Mouse (Mus musculus): Measurements from ENCODE around the gene Ifi206. TPM values are rescaled to one million over a fixed set of nuclear protein-coding genes. Genes with fewer than 3 reads are reported as not detected.

Gene Ifi206
- polyA plus RNA-seq, 1 experiment from 2014 or later, result 0.15 TPM

DNA sequence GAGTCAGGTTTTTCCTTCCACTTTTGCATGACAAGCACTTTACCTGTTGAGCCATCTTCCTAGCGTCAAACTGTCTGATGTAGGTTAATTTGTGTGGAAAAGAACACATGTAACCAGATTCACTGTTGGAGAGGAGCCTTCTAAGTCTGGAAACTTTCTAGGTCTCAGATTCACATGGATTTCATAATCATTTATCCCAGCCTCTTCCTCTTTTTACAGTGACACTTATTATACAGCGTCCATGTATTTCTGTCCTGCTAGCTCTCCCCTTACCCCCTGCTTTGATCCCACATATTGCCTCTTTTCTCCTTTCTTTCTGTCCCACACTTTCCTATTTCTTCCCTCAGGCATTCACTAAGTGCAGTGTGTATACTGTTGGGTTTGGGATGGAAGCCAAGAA is 64.5 kb downstream of the Ifi206 start:
- Histone ChIP-seq H3K9me3 (ENCODE audit: control insufficient read depth, low read length) (no peaks in the 10 kb centered on the region), H3K4me2 (replicated peaks; ENCODE audit: low read depth) (no peak overlapping the region), H3K36me3 (ENCODE audit: control insufficient read depth, insufficient read depth, low read length) (no peaks in the 10 kb centered on the region), H3K9ac (ENCODE audit: low read length) (no peak overlapping the region), H3K27me3 (ENCODE audit: control insufficient read depth, insufficient read depth, low read length) (no peaks in the 10 kb centered on the region), H3K4me1 (replicated peaks; ENCODE audit: control insufficient read depth, insufficient read depth) (no peaks in the 10 kb centered on the region), H3K4me3 (ENCODE audit: low read depth, low read length) (no peak overlapping the region), H3K27ac (replicated peaks) (no peak overlapping the region)
- DNase-seq (ENCODE audit: low spot score), result no peak
- TF ChIP-seq EP300 (optimal IDR thresholded peaks at IDR 0.05), result no peak
- no peak for ATAC-seq (ENCODE audit: low FRiP score, low TSS enrichment)
- WGBS, result 68% methylated on average over 2 of the region's 2 CpGs

- Histone ChIP-seq H3K4me1 (replicated peaks; ENCODE audit: control insufficient read depth, insufficient read depth) (no peaks in the 10 kb centered on the region), H3K36me3 (ENCODE audit: control insufficient read depth, insufficient read depth, low read length) (no peaks in the 10 kb centered on the region), H3K27me3 (ENCODE audit: control insufficient read depth, insufficient read depth, low read length) (no peaks in the 10 kb centered on the region), H3K4me2 (replicated peaks; ENCODE audit: low read depth) (no peak overlapping the region), H3K4me3 (ENCODE audit: low read depth, low read length) (no peak overlapping the region), H3K9ac (ENCODE audit: low read length) (no peak overlapping the region), H3K27ac (replicated peaks) (no peak overlapping the region), H3K9me3 (ENCODE audit: control insufficient read depth, low read length) (no peaks in the 10 kb centered on the region)
- DNase-seq (ENCODE audit: low spot score), result no peak
- TF ChIP-seq EP300 (optimal IDR thresholded peaks at IDR 0.05) (no peak), CTCF (IDR thresholded peaks at IDR 0.05; ENCODE audit: low read depth) (no peak)
- 72% methylated on average over 6 of the region's 6 CpGs for WGBS
- no peak for ATAC-seq (ENCODE audit: low FRiP score, low TSS enrichment)
These were observed 70.5 kb downstream of the Ifi206 start for GRCm38 (mm10) chr1:173420374-173420773.

DNA sequence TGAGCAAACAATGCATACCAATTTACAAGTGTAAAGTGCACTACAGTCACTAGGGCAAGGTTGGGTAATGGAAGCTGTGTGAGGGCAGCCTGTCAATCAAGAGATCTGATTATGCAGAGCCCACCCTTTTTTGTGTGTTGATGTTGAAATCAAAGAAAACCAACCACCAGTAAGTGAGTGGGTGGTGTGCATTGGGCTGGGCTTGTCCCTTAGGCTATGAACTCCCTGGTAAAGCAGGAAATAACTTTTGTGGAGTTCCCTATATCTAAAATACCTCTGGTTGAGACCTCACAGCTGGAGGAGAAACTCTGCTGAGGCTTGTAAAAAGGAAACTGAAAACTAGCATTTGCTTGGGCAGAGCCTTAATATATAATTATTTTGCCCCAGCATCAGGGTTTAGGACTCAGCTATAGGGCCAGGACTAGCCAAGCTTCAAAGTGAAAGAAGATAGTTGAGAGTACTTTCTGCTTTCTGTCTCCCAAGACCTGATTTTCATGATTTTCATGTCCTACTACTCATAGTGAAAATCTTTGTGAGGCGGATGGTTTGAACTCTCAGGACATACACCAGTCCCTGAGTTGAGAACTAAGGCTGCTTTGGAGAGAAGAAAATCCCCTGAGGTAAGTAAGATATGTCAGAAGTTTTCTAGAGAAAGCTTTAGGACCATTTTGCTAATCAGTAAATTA is 71.8 kb downstream of the Ifi206 start:
- Histone ChIP-seq H3K9ac (ENCODE audit: low read length) (no peak overlapping the region), H3K9me3 (ENCODE audit: control insufficient read depth, low read length) (no peaks in the 10 kb centered on the region), H3K4me3 (ENCODE audit: low read depth, low read length) (no peak overlapping the region), H3K27ac (replicated peaks) (no peak overlapping the region), H3K27me3 (ENCODE audit: control insufficient read depth, insufficient read depth, low read length) (no peaks in the 10 kb centered on the region), H3K4me1 (replicated peaks; ENCODE audit: control insufficient read depth, insufficient read depth) (no peaks in the 10 kb centered on the region), H3K4me2 (replicated peaks; ENCODE audit: low read depth) (no peak overlapping the region), H3K36me3 (ENCODE audit: control insufficient read depth, insufficient read depth, low read length) (no peaks in the 10 kb centered on the region)
- ATAC-seq (ENCODE audit: low FRiP score, low TSS enrichment) (peak; percentile 94), DNase-seq (ENCODE audit: low spot score) (peak; percentile 19)
- no peak for TF ChIP-seq CTCF (IDR thresholded peaks at IDR 0.05; ENCODE audit: low read depth)
- no peak for TF ChIP-seq EP300 (optimal IDR thresholded peaks at IDR 0.05)
- WGBS, result 82% methylated on average over 1 of the region's 1 CpGs

- TF ChIP-seq EP300 (optimal IDR thresholded peaks at IDR 0.05) (no peak), CTCF (IDR thresholded peaks at IDR 0.05; ENCODE audit: low read depth) (no peak)
- DNase-seq (ENCODE audit: low spot score) (no peak), ATAC-seq (ENCODE audit: low FRiP score, low TSS enrichment) (peak; percentile 47; the same call in 1 of the 2 replicates)
- Histone ChIP-seq H3K4me3 (ENCODE audit: low read depth, low read length) (no peak overlapping the region), H3K27me3 (ENCODE audit: control insufficient read depth, insufficient read depth, low read length) (no peaks in the 10 kb centered on the region), H3K4me2 (replicated peaks; ENCODE audit: low read depth) (no peak overlapping the region), H3K9ac (ENCODE audit: low read length) (no peak overlapping the region), H3K4me1 (replicated peaks; ENCODE audit: control insufficient read depth, insufficient read depth) (no peaks in the 10 kb centered on the region), H3K36me3 (ENCODE audit: control insufficient read depth, insufficient read depth, low read length) (no peaks in the 10 kb centered on the region), H3K27ac (replicated peaks) (no peak overlapping the region), H3K9me3 (ENCODE audit: control insufficient read depth, low read length) (no peaks in the 10 kb centered on the region)
- 72% methylated on average over 3 of the region's 3 CpGs for WGBS
These were observed 72.3 kb downstream of the Ifi206 start for GRCm38 (mm10) chr1:173418516-173418915.

Small RNA genes within 50 kb of the gene (microRNA-seq; reads per million reads assigned to microRNA genes)
- not detected for gene Gm44481

Other genes starting within 250 kb of the Ifi206 start
- gene Olfr418, start 225.0 kb downstream of the Ifi206 start, polyA plus RNA-seq (2015; fragmentation: Nextera tagmentation; extraction: Ambion mirVana), result not detected in 2 replicates
- not detected in 2 replicates for gene Mptx2, start 213.3 kb downstream of the Ifi206 start, polyA plus RNA-seq (2015; fragmentation: Nextera tagmentation; extraction: Ambion mirVana)
- gene Ackr1, start 157.3 kb downstream of the Ifi206 start, polyA plus RNA-seq (2015; fragmentation: Nextera tagmentation; extraction: Ambion mirVana), result 0.71 and 0.85 TPM in 2 replicates
- gene Aim2, start 140.2 kb downstream of the Ifi206 start, polyA plus RNA-seq (2015; fragmentation: Nextera tagmentation; extraction: Ambion mirVana), result 3.9 and 4.7 TPM in 2 replicates
- 0.99 and 1.4 TPM in 2 replicates for gene Cadm3, start 123.3 kb downstream of the Ifi206 start, polyA plus RNA-seq (2015; fragmentation: Nextera tagmentation; extraction: Ambion mirVana)
- not detected in 2 replicates for gene Ifi214, start 44.9 kb upstream of the Ifi206 start, polyA plus RNA-seq (2015; fragmentation: Nextera tagmentation; extraction: Ambion mirVana)
- gene Ifi213, start 108.2 kb upstream of the Ifi206 start, polyA plus RNA-seq (2015; fragmentation: Nextera tagmentation; extraction: Ambion mirVana), result 0.34 TPM in 2 replicates
- 0.32 and 0.74 TPM in 2 replicates for gene Ifi209, start 139.9 kb upstream of the Ifi206 start, polyA plus RNA-seq (2015; fragmentation: Nextera tagmentation; extraction: Ambion mirVana)
- not detected in 2 replicates for gene Ifi208, start 182.6 kb upstream of the Ifi206 start, polyA plus RNA-seq (2015; fragmentation: Nextera tagmentation; extraction: Ambion mirVana)